Mouse (Mus musculus): ENCODE measurements at regions not wholly inside any gene's neighbourhood (a gene's known extent, or its start where the extent isn't known, plus 50 kb on each side); places are given as distances from the start of the nearest gene placed in this dataset.

DNA sequence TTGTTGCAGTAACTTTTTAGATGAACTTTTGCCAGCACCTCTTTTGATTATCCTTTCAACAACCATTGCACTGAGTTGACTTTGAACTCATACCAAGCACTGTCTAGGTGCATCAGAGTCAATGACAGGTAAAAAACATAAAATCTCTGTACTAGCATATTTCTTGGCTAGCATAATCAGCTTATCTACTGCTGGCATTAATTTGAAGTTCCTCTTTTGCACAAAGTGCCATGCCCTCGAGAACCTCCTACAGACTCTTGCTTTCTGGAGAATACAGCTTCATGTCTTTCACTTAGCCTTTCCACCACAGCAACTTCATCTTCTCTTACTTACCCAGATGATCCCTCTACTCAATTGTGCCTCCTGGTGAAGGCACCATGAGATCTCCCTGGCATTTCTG, 85.3 kb upstream of the Il6 start:
- no peak for TF ChIP-seq POLR2A (IDR thresholded peaks at IDR 0.05; ENCODE audit: borderline replicate concordance, extremely low read depth, insufficient read depth, insufficient read length, poor library complexity, severe bottlenecking)
- TF ChIP-seq CTCF (IDR thresholded peaks at IDR 0.05; ENCODE audit: borderline replicate concordance, extremely low read depth, insufficient read depth, insufficient read length), result no peak

All from brain, embryonic 14.5 days (tissue).